Mouse (Mus musculus) urinary bladder, postnatal 4 days (tissue): ENCODE measurements around the gene Nfe2l3.
"Not testable (repeated sequence)": the region's sequence is repeated elsewhere in the genome, so short reads cannot be mapped to it uniquely, and the experiment has no call there.

Experiments
- DNase-seq, 2 experiments: peaks; one replicate each; pipeline ENCODE4 v3.0.0; 2021 to 2022; ENCODE audit warnings: low spot score in 2 of 2

The Nfe2l3 gene

GRCm38 (mm10) chr6:51432535-51433397 is at the start of gene Nfe2l3:
Gene Nfe2l3 (plus strand): TSS chr6:51432670.
- peak; percentile 66 to 80 for DNase-seq

GRCm38 (mm10) chr6:51383769-51384755 is 48.4 kb upstream of the Nfe2l3 start:
- DNase-seq = peak; percentile 69 to 90

DNA sequence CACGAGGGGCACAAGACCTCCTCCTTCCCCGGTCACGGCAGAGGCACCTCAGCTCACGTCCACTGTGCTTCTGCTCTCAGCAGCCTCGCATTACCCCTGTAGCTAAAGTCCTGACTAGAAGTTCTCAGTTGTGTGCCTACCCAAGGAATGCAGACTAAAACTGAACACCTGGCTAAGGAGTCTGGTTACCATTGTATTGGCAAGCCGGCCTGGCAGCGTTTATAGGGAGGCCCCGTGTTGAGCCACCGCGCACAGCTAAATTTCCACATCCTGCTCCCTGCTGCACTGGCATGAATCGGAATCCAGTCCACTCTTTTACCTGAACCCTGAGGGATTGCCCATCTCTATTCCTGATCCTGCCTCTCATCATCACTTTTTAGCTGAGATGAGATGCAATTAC is 42.0 kb upstream of the Nfe2l3 start:
- DNase-seq = no peak

GRCm38 (mm10) chr6:51391816-51392490 is 40.5 kb upstream of the Nfe2l3 start:
- DNase-seq = no peak

DNA sequence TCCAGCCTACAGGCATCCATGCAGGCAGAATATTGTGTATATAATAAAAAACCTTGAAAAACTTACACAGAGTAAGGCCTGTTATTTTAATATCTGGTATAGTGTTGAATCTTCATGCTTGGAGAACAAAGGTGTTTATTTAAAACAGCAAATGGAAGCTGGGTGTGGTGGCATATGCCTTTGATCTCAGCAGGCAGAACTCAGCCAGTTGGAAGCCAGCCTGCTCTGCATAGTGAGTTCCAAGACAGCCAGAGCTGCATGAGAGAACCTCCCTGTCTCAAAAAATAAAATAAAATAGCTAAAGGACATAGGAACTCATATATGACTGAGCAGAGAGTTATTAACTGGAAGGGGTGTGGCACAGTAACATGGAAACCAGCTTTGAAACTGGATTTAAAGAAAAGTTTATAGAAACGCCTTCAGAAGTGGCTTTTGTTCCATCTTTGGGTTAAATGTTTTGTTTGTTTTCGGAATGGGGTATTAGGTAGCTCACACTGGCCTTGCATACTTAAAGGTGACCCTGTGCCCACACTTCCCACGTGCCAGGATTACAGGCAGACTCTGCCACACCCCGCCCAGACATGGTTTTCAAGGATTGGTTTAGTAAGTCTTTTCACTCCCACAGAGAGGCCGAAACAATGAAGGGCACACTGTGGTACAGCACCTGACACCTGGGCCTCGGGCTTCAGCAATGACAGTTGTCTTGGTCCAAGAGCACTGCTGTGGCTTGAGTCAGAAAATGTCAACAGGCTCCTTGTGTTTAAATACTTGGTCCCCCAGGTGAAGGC is 38.9 kb upstream of the Nfe2l3 start:
- no peak for DNase-seq

DNA sequence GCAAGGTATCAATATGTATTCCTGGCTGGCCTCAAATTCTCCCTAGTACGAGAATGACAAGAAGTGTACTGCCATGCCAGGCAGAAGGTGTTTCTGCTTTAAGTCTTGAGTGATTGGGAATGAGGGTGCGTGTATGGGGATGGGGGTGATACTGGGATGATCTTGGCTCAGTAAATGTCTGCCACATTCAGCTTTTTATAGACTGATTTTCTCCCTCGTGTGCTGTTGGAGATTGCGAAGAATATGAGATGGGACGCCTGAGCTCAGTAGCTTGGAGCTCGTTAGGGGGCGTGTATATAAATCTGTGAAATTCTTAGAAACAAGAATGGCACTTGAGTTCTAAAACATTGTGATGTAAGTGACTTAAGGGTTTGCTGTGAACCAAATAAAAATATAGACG is 38.1 kb upstream of the Nfe2l3 start:
- DNase-seq = not testable (repeated sequence)

GRCm38 (mm10) chr6:51394963-51395362 is 37.5 kb upstream of the Nfe2l3 start:
- not testable (repeated sequence) for DNase-seq

- no peak for DNase-seq
Measured at GRCm38 (mm10) chr6:51395486-51395885, 37.0 kb upstream of the Nfe2l3 start.

GRCm38 (mm10) chr6:51399113-51399518 is 33.4 kb upstream of the Nfe2l3 start:
- peak; percentile 43 to 67 for DNase-seq

- DNase-seq = no peak
Measured at GRCm38 (mm10) chr6:51401294-51401693, 31.2 kb upstream of the Nfe2l3 start.

GRCm38 (mm10) chr6:51403598-51403997 is 28.9 kb upstream of the Nfe2l3 start:
- DNase-seq = no peak

- no peak for DNase-seq
Measured at GRCm38 (mm10) chr6:51404502-51404901, 28.0 kb upstream of the Nfe2l3 start.

DNA sequence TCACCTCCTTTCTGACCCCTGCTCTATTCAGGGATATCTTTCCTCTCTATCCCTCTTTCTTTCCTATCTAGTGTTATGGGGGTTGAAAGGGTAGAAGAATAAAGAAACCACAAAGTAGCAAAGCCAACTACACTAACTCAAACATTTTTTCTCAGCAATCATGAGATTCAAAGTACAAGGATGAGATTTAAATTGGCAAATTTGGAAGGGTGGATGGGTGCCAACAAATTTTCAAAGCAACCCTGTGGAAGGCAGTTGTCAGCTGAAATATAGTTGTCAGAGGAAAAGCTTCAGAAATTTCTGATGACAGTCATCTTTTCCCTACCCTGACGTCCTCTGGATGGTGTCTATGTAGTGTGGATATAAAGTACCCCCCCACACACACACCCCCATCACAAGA is 16.0 kb upstream of the Nfe2l3 start:
- DNase-seq = no peak

DNA sequence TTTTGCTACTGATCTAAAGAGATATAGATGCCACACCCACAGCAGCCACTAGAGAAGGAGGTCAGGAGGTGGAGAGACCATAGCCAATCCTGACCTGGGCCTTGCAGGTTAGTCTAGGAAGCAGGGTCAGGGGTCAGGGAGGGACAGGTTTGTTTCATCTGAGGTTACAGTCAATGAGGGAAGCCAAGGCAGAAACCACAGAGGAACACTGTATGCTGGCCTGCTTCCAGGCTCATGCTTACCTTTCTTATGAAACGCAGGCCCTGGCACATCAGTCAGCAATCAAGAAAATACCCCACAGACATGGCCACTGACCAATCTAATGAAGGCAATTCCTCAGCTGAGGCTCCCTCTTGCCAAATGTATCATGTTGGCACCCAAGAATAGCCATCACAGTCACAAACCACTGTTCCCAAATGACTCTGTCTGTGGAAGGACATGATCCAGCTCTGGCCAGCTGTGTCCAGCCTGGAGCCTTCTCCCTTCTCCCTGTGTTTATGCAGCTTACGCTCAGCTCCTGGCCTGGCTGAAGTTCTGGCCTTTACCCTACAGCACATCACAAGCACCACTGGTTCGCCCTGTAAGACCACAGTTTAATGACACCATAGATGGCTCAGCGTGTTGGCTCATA is 15.0 kb upstream of the Nfe2l3 start:
- DNase-seq = no peak

DNA sequence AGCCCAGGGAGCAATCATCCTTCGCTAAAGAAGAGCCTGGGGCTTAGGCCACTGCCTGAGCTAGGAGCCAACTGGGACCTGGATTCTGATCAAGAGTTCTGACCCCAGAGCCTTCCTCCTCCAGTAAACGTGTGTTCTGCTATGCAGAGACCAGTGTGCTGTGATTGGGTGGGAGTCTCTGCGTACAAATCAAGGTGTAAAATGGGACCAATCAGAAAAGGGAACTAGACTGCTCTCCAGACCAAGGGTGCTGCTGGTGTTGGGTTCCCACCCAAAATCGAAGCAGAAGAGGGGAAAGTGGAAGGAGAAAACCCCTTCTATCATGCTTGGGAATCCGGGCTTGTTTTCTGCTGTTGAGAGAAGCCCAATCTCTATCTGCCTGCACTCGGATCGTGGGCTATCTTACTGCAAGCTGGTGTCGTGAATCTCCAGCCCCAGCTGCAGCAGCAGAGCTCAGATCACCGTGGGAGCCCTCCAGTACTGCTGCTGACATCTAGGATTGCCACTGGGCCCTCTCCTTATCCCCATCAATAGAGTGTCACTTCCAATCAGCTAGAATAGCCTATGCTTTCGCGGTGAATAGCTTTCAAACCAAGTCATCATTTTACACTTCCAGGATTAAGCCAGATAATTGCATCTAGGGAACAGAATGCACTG is 8.9 kb upstream of the Nfe2l3 start:
- DNase-seq = no peak

DNA sequence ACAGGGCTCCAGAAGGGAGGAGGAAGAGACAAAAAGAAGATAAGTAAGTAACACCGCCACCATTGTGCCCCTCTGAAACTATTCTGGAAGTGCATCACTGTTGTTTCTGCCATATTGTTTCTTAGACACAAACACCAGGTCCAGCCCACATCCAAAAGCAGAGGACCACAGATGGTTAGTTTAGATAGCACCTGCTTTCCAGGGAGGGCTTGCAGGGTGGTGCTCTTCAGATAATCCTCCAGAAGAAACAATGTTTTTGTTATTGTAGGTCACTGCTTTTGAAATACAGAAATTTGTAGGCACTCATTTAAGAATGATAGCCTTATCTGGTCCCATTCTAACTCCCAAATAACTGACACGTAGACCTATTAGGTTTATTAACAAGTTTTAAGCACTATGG is 7.9 kb upstream of the Nfe2l3 start:
- no peak for DNase-seq

- no peak for DNase-seq
Measured at GRCm38 (mm10) chr6:51434270-51434669, 1.8 kb downstream of the Nfe2l3 start.

GRCm38 (mm10) chr6:51437665-51438064 is 5.2 kb downstream of the Nfe2l3 start:
- no peak for DNase-seq

DNA sequence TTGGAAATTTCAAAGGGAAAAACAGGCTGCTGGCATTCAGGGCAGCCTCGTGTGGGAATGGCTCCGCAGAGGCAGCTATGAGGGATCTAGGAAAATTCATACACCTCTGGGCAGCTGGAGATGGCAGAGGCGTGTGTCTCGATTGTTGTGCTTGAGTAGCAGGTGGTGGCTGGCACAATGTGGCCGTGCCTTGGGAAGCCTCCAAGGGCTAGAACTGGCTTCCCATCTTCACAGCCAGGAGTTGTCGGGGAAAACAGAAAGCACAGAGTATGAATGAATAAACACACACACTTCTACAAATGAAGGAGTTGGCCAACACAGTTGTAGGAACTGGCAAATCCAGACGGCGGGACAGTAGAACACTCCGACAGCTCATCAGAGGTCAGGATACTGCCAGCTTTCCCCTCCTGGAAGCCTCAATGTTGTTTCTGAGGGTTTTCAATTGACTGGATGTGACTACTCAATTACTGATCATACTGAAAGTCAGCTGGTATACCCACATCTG is 6.4 kb downstream of the Nfe2l3 start:
- no peak for DNase-seq
